In the genomic region with DNA sequence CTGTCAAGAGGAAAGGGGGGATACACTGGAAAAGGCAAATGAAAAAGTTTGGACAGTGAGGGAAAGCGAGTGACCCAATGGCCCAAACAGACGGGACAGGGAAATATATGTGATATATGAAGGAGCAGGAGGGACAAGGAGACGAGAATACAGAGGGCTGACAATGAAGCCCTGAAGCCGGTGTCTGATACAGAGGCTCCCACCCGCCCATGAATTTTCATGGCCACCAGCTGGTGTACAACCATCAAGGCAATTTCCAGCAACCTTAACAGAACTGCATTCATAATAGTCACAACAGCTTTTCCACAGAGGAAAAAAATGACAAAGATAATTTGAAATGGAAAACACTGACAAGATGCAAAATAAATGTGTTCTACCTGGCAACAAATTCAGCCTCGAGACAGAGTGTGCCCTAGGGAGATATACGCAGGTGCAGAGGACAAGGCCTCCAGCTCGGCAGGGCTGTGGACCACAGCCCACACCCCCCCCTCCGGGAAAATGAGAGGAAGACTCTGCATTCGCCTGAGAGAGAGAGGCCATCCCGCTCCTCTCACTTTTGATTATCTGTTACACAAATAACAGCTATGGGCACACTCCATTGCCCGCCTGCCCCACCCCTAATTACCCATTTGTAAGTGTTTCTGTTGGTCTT, we compare ENCODE assay signal across 22 mouse cellular contexts.
A peak's percentile ranks its signal among the peaks of the same experiment; 100 is the strongest.
DNase-seq lines count a peak whose midpoint lies in the region; ATAC-seq and TF ChIP-seq lines count a peak whose summit lies in the region.
"Had no signal": no experiment of that assay in that cellular context is flagged by ENCODE, and none has a peak within 500 bp of the region (broad histone marks: within the 10 kb centered on the region; RNA-seq: fewer than 3 reads in every experiment).

No protein-coding gene starts in this region.

- no peak for DNase-seq in forebrain, embryonic 14.5 days (ENCODE audit: low spot score)
- DNase-seq in hindbrain, embryonic 11.5 days (ENCODE audit: low spot score) = peak; percentile 18
- DNase-seq in hindbrain, postnatal 0 days (ENCODE audit: low spot score) = no peak
- DNase-seq in midbrain, embryonic 14.5 days = peak; percentile 28
- no peak for DNase-seq in midbrain, embryonic 11.5 days (ENCODE audit: low spot score, missing footprints)
- peak; percentile 41 for DNase-seq in brain, embryonic 14.5 days (ENCODE audit: low read depth)
- DNase-seq in cerebellum, adult 9-10 months = no peak
- DNase-seq: adrenal gland, adult 8-10 months; B cell, adult 2 months; cerebellum, adult 11-12 months; cerebellum, adult 9-11 months; cerebellum, postnatal 36 days; gastrocnemius, postnatal 14 days; heart, adult 2 months; heart, postnatal 14 days had no signal

- H3K9me3 ChIP-seq in forebrain, embryonic 14.5 days (replicated peaks; ENCODE audit: control insufficient read depth, low read length) = no peaks in the 10 kb centered on the region
- H3K9me3 ChIP-seq in forebrain, embryonic 12.5 days = peaks cover 6% of the 10 kb centered on the region; the same call in 1 of the 2 replicates
- no peaks in the 10 kb centered on the region for H3K9me3 ChIP-seq in hindbrain, embryonic 11.5 days (ENCODE audit: control insufficient read depth, low read length)
- H3K9me3 ChIP-seq in hindbrain, postnatal 0 days (ENCODE audit: low read length) = no peaks in the 10 kb centered on the region
- no peaks in the 10 kb centered on the region for H3K9me3 ChIP-seq in midbrain, embryonic 14.5 days (ENCODE audit: control insufficient read depth, low read length)
- peaks cover 3% of the 10 kb centered on the region; the same call in 1 of the 2 replicates for H3K9me3 ChIP-seq in midbrain, embryonic 11.5 days (ENCODE audit: control insufficient read depth, low read length)
- H3K9me3 ChIP-seq: embryonic facial prominence, embryonic 13.5 days; heart, embryonic 15.5 days had no signal

- peaks cover 10% of the 10 kb centered on the region for H3K4me1 ChIP-seq in forebrain, embryonic 14.5 days (ENCODE audit: control insufficient read depth, insufficient read depth, low read length)
- H3K4me1 ChIP-seq in forebrain, embryonic 12.5 days = peaks cover 7% of the 10 kb centered on the region
- H3K4me1 ChIP-seq in hindbrain, embryonic 11.5 days (replicated peaks; ENCODE audit: control insufficient read depth, insufficient read depth, low read length) = no peaks in the 10 kb centered on the region
- H3K4me1 ChIP-seq in hindbrain, postnatal 0 days (ENCODE audit: insufficient read depth, low read length) = peaks cover 3% of the 10 kb centered on the region; the same call in 1 of the 2 replicates
- peaks cover 5% of the 10 kb centered on the region for H3K4me1 ChIP-seq in midbrain, embryonic 14.5 days (ENCODE audit: control insufficient read depth, insufficient read depth, low read length)
- no peaks in the 10 kb centered on the region for H3K4me1 ChIP-seq in midbrain, embryonic 11.5 days (ENCODE audit: control insufficient read depth, insufficient read depth, low read length)
- H3K4me1 ChIP-seq: heart, embryonic 15.5 days had no signal

- H3K36me3 ChIP-seq in forebrain, embryonic 14.5 days (ENCODE audit: control insufficient read depth, insufficient read depth, low read length) = no peaks in the 10 kb centered on the region
- peaks cover 10% of the 10 kb centered on the region for H3K36me3 ChIP-seq in forebrain, embryonic 12.5 days (replicated peaks)
- H3K36me3 ChIP-seq in hindbrain, embryonic 11.5 days (ENCODE audit: control insufficient read depth, insufficient read depth, low read length) = no peaks in the 10 kb centered on the region
- H3K36me3 ChIP-seq in hindbrain, postnatal 0 days (ENCODE audit: insufficient read depth, low read length) = 0 out of 2 replicates have a peak, but pooled peaks cover 4% of the 10 kb centered on the region
- no peaks in the 10 kb centered on the region for H3K36me3 ChIP-seq in midbrain, embryonic 14.5 days (ENCODE audit: control insufficient read depth, insufficient read depth, low read length)
- H3K36me3 ChIP-seq in midbrain, embryonic 11.5 days (ENCODE audit: control insufficient read depth, insufficient read depth, low read length) = no peaks in the 10 kb centered on the region
- H3K36me3 ChIP-seq: embryonic facial prominence, embryonic 13.5 days; G1E; heart, embryonic 15.5 days had no signal

- ATAC-seq in forebrain, embryonic 14.5 days = no peak
- no peak for ATAC-seq in forebrain, embryonic 12.5 days (ENCODE audit: low FRiP score)
- peak; percentile 75 for ATAC-seq in hindbrain, embryonic 11.5 days (ENCODE audit: low FRiP score)
- ATAC-seq in hindbrain, postnatal 0 days = no peak
- peak; percentile 55; the same call in 1 of the 2 replicates for ATAC-seq in midbrain, embryonic 14.5 days (ENCODE audit: low FRiP score, low TSS enrichment)
- no peak for ATAC-seq in midbrain, embryonic 11.5 days (ENCODE audit: low FRiP score)
- ATAC-seq: CD4-positive, CD25-positive, alpha-beta regulatory T cell, adult 4 months; intestine, embryonic 16.5 days had no signal

- TF ChIP-seq CTCF in hindbrain, postnatal 0 days (IDR thresholded peaks at IDR 0.05; ENCODE audit: low read depth) = no peak
- no peak for TF ChIP-seq CTCF in brain, embryonic 14.5 days (IDR thresholded peaks at IDR 0.05; ENCODE audit: borderline replicate concordance, extremely low read depth, insufficient read depth, insufficient read length)

- H3K27ac ChIP-seq in forebrain, embryonic 14.5 days (ENCODE audit: low read depth, low read length) = 0 out of 2 replicates have a peak overlapping the region, but pooled peaks have one; percentile 2
- no peak overlapping the region for H3K27ac ChIP-seq in forebrain, embryonic 12.5 days
- H3K27ac ChIP-seq in hindbrain, embryonic 11.5 days (ENCODE audit: low read depth, low read length) = no peak overlapping the region
- no peak overlapping the region for H3K27ac ChIP-seq in hindbrain, postnatal 0 days
- no peak overlapping the region for H3K27ac ChIP-seq in midbrain, embryonic 14.5 days (replicated peaks; ENCODE audit: low read depth, low read length)
- H3K27ac ChIP-seq in midbrain, embryonic 11.5 days (ENCODE audit: low read depth, low read length) = no peak overlapping the region
- H3K27ac ChIP-seq: embryonic facial prominence, embryonic 13.5 days; heart, adult 2 months; heart, embryonic 15.5 days had no signal

- H3K4me2 ChIP-seq in forebrain, embryonic 14.5 days (ENCODE audit: low read length) = no peak overlapping the region
- H3K4me2 ChIP-seq in forebrain, embryonic 12.5 days = no peak overlapping the region
- H3K4me2 ChIP-seq in hindbrain, embryonic 11.5 days (replicated peaks; ENCODE audit: low read depth, low read length) = no peak overlapping the region
- no peak overlapping the region for H3K4me2 ChIP-seq in hindbrain, postnatal 0 days (ENCODE audit: low read depth, low read length)
- H3K4me2 ChIP-seq in midbrain, embryonic 14.5 days (ENCODE audit: low read length) = no peak overlapping the region
- H3K4me2 ChIP-seq in midbrain, embryonic 11.5 days = no peak overlapping the region
- H3K4me2 ChIP-seq: embryonic facial prominence, embryonic 13.5 days; heart, embryonic 11.5 days; heart, embryonic 15.5 days had no signal

- no peak for TF ChIP-seq POLR2A in brain, embryonic 14.5 days (IDR thresholded peaks at IDR 0.05; ENCODE audit: borderline replicate concordance, extremely low read depth, insufficient read depth, insufficient read length, poor library complexity, severe bottlenecking)

- no peak overlapping the region for H3K9ac ChIP-seq in forebrain, embryonic 14.5 days (ENCODE audit: low read length)
- H3K9ac ChIP-seq in forebrain, embryonic 12.5 days = no peak overlapping the region
- H3K9ac ChIP-seq in hindbrain, embryonic 11.5 days (ENCODE audit: low read depth, low read length) = no peak overlapping the region
- no peak overlapping the region for H3K9ac ChIP-seq in hindbrain, postnatal 0 days (replicated peaks; ENCODE audit: low read length)
- no peak overlapping the region for H3K9ac ChIP-seq in midbrain, embryonic 14.5 days (replicated peaks; ENCODE audit: low read length)
- H3K9ac ChIP-seq in midbrain, embryonic 11.5 days (ENCODE audit: low read length) = no peak overlapping the region
- H3K9ac ChIP-seq: embryonic facial prominence, embryonic 13.5 days; heart, embryonic 15.5 days had no signal

- WGBS in forebrain, embryonic 14.5 days = 66% methylated on average over 12 of the region's 12 CpGs
- WGBS in forebrain, embryonic 12.5 days = 74% methylated on average over 12 of the region's 12 CpGs
- 72% methylated on average over 12 of the region's 12 CpGs for WGBS in hindbrain, embryonic 11.5 days
- WGBS in hindbrain, postnatal 0 days = 61% methylated on average over 12 of the region's 12 CpGs
- 62% methylated on average over 12 of the region's 12 CpGs for WGBS in midbrain, embryonic 14.5 days
- WGBS in midbrain, embryonic 11.5 days = 73% methylated on average over 12 of the region's 12 CpGs

- no peak overlapping the region for H3K4me3 ChIP-seq in forebrain, embryonic 14.5 days (ENCODE audit: low read depth, low read length)
- H3K4me3 ChIP-seq in forebrain, embryonic 12.5 days (replicated peaks) = no peak overlapping the region
- H3K4me3 ChIP-seq in hindbrain, embryonic 11.5 days (ENCODE audit: low read depth, low read length) = no peak overlapping the region
- no peak overlapping the region for H3K4me3 ChIP-seq in hindbrain, postnatal 0 days (ENCODE audit: low read length)
- H3K4me3 ChIP-seq in midbrain, embryonic 14.5 days (replicated peaks; ENCODE audit: low read depth, low read length) = no peak overlapping the region
- no peak overlapping the region for H3K4me3 ChIP-seq in midbrain, embryonic 11.5 days (ENCODE audit: low read depth, low read length)
- H3K4me3 ChIP-seq: embryonic facial prominence, embryonic 13.5 days; heart, adult 2 months; heart, embryonic 15.5 days had no signal

- H3K27me3 ChIP-seq in forebrain, embryonic 14.5 days (replicated peaks; ENCODE audit: control insufficient read depth, insufficient read depth, low read length) = no peaks in the 10 kb centered on the region
- peaks cover 38% of the 10 kb centered on the region for H3K27me3 ChIP-seq in forebrain, embryonic 12.5 days
- no peaks in the 10 kb centered on the region for H3K27me3 ChIP-seq in hindbrain, embryonic 11.5 days (ENCODE audit: control insufficient read depth, insufficient read depth, low read length)
- no peaks in the 10 kb centered on the region for H3K27me3 ChIP-seq in hindbrain, postnatal 0 days (ENCODE audit: insufficient read depth, low read length)
- no peaks in the 10 kb centered on the region for H3K27me3 ChIP-seq in midbrain, embryonic 14.5 days (ENCODE audit: control insufficient read depth, insufficient read depth, low read length)
- no peaks in the 10 kb centered on the region for H3K27me3 ChIP-seq in midbrain, embryonic 11.5 days (ENCODE audit: control insufficient read depth, insufficient read depth, low read length)
- H3K27me3 ChIP-seq: embryonic facial prominence, embryonic 13.5 days; heart, embryonic 15.5 days had no signal

Comparison
In these comparisons a context has a peak if more than half of its experiments do, and no peak if none do; other contexts are left out.
1. ATAC-seq: peak in hindbrain, embryonic 11.5 days (single experiment) and midbrain, embryonic 14.5 days (single experiment); none in forebrain, embryonic 14.5 days (single experiment), forebrain, embryonic 12.5 days (single experiment), hindbrain, postnatal 0 days (single experiment) and midbrain, embryonic 11.5 days (single experiment).
2. DNase-seq: peak in hindbrain, embryonic 11.5 days (single experiment), midbrain, embryonic 14.5 days (single experiment) and brain, embryonic 14.5 days (single experiment); none in forebrain, embryonic 14.5 days (single experiment), hindbrain, postnatal 0 days (single experiment), midbrain, embryonic 11.5 days (single experiment) and cerebellum, adult 9-10 months (single experiment).